Mouse (Mus musculus) cerebellum, adult 11-12 months (tissue): ENCODE results near the gene Acvr1b.

ENCODE experiments used
- DNase-seq: peaks from one replicate; pipeline ENCODE4 v3.0.0; 2022

Acvr1b gene

GRCm38 (mm10) chr15:101198850-101199249 is 25.0 kb downstream of the Acvr1b start:
- DNase-seq, result no peak

GRCm38 (mm10) chr15:101200777-101201295 is 27.0 kb downstream of the Acvr1b start:
- DNase-seq, result peak; percentile 54

- peak; percentile 76 for DNase-seq
These were observed 27.5 kb downstream of the Acvr1b start for GRCm38 (mm10) chr15:101201414-101201813.

DNA sequence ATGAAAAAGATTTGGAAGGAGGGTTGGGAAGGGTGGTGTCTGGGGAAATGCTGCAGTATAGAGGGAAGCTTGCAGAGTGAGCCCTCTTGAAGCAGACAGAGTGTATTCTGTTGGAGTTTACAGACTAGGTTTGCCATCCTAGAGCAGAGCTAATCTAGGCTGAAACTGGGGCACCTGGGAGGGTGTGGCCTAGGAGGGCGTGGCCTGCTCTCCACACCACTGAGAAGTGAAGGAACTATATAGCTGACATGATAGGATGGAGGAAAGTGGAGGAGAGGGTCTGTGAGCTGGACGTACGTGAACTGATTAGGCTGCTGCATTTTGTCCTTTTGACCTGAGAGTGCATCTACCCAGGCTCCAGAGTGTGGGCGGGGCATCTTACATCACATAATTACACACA is 29.8 kb downstream of the Acvr1b start:
- DNase-seq, result no peak

- no peak for DNase-seq
These were observed 30.9 kb downstream of the Acvr1b start for GRCm38 (mm10) chr15:101204781-101205180.

- peak; percentile 54 for DNase-seq
These were observed 36.4 kb downstream of the Acvr1b start for GRCm38 (mm10) chr15:101210228-101210627.

DNA sequence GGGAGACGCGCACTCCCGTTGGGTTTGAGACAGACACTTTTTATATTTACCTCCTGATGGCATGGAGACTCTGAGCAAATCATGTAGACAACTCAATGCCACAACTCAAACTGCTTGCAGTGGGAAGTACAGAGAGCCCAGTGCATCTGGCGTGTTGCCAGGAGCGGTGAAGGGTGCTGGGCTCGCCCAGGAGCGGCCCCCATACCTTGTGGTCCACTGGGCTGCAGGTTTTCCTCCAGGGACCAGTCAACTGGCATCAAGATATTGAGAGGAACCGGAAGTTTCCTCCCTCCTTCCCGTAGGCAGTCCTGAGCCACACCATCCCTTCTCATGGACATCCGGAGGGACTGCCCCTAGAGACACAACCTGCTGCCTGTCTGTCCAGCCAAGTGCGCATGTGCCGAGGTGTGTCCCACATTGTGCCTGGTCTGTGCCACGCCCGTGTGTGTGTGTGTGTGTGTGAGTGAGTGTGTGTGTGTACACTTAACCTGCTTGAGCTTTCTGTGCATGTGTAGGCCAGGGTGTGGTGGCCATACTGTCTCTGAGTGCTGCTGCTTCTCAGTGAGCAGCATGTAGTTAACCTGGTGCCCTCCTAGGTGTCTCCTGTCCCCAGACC is 37.2 kb downstream of the Acvr1b start:
- DNase-seq, result no peak

DNA sequence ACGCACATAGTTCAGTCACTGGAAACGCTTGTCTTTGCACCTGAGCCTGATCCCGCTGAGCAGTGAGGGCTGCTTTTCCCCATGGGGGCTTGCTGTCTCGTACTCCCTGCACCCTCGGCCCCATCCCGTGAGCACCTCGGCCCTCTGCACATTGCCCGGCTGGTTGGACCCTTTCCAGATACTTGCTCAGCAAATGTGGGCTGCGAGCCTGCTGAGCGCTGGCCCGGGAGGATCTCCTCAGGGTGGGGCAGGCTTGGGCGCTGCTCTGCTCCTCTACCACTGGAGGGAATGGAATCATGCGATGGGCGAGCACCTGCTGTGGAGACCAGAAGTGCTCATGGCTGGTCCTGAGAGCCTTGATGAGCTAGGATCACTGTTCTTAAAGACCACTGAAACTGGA is 38.6 kb downstream of the Acvr1b start:
- DNase-seq, result no peak

DNA sequence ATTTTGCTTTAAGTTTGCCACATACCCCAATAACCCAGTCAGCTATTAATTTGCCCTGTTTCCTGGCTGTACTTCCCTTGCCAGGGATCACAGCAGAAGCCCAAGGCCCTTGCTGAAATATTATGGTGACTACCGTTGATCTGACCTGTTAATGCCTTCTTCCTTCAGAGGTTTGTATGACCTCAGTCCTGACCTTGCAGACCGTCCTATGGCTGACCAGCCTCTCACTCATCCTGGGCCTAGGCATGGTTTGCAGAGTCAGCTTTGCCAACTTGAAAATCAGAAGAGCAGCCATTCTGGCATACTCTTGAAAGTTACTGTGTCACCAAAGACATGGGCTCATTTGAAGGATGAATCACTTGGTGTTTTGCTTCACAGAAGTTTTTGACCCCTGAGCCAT is 41.3 kb downstream of the Acvr1b start:
- no peak for DNase-seq

GRCm38 (mm10) chr15:101216036-101216435 is 42.2 kb downstream of the Acvr1b start:
- DNase-seq, result no peak

DNA sequence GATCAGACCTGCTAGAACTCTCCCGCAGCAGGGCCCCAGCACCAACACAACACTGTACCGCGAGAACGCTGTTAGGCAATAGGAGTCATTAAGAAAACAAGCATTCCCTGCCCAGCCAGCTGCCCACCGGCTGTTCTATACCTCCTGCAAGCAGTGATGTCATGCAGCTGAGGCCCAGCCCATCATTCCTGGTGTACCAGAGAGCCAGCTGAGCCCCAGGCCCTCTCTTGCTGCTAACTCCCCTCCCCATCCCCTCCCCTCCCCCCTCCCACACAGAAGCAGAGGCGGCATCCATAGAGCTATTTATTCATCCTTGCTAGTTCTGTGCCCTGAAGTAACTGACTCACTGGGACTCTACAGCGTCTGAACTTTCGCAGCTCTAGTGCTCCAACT is 47.0 kb downstream of the Acvr1b start:
- DNase-seq, result peak; percentile 16

DNA sequence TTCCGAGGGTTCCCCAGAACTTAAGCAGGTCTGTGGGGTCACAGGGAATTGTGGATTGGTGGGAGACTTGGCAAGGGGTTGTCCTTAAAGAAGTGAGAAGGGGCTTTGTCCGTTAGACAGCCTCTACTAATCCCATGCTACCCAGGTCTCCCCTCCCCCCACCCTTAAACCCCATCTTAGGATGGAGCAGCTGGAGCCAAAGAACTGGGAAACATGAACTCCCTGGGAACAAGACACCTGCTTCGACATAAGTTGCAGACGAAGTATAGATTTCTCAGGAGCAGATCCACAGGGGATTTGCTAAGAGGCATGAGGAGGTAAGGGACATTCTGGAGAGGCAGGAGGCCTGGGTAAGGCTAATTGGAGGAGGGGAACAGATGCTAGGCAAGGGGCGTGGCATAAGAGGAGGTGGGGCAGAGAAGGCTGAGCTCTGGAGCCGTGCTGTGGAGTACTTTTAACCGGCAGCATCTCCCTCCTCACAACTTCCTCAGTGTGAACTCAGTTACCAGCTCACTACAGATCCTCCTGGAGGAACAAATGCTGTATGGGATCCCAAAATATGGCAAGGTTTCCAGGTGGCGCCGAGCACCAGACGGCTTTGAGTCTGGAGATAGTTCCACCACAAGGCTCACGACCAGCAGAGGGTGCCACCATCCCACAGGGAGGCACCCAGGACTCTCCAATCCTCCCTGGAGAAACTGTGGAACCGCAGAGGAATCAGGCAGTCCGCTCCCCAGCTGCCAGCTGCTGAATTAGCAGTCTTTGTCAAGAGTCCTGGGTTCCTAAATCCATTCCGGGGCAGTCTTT is 47.6 kb downstream of the Acvr1b start:
- DNase-seq, result peak; percentile 83

DNA sequence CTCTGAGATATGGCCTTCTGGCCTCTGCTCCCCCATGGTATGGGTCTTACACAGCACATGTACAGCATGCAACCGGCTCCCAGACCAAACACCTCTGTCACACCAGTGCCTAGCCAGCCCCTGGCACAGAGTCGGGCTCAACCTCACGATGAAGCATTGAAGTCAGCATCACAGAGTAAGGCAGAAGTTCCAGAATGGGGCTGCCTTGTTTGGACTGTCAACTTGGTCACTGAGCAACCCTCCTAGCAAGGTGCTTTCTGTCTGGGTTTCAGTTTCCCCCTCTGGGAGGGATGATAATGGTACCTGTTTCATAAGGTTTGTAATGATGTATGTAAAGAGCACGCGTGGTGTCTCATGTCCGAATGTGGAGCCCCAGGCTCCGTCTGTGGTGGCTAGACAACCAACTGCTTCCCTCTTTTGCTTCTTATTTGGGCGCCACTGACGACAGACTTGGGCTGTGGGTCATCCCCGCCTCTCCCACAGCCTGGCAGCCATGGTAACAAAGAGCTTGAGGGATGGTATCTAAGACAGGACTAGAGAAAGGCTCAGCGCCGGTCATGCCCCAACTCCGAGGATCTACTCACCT is 49.1 kb downstream of the Acvr1b start:
- DNase-seq, result peak; percentile 45

GRCm38 (mm10) chr15:101223596-101223995 is 49.7 kb downstream of the Acvr1b start:
- no peak for DNase-seq

- DNase-seq, result peak; percentile 85
These were observed 50.4 kb downstream of the Acvr1b start, which contains the start of gene Grasp for GRCm38 (mm10) chr15:101224006-101224906. Gene Grasp, plus strand, starts transcription at chr15:101224188.

GRCm38 (mm10) chr15:101224977-101225376 is 51.1 kb downstream of the Acvr1b start:
- no peak for DNase-seq

DNA sequence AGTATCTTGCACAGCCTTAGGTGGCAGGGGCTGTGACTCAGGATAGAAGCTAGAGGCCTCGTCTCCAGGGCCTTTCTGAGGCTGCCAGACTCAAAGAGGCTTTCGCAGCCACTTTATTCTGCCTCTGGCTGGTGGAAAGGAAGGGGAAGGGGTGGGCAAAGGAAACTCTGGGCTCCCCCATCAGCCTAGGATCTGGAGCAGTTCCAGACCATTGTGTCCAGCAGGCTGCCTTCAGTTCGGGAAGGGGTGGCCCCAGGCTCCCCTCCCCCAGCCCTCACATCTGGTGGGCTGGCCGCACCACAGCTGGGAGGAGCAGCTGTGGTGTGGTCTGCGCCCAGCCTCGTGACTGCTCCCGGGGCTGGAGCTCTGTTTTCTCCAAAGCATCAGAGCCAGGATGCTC is 54.1 kb downstream of the Acvr1b start:
- DNase-seq, result peak; percentile 23

GRCm38 (mm10) chr15:101228866-101229590 is 55.2 kb downstream of the Acvr1b start:
- peak; percentile 6 for DNase-seq

GRCm38 (mm10) chr15:101230503-101230902 is 56.6 kb downstream of the Acvr1b start:
- peak; percentile 8 for DNase-seq

DNA sequence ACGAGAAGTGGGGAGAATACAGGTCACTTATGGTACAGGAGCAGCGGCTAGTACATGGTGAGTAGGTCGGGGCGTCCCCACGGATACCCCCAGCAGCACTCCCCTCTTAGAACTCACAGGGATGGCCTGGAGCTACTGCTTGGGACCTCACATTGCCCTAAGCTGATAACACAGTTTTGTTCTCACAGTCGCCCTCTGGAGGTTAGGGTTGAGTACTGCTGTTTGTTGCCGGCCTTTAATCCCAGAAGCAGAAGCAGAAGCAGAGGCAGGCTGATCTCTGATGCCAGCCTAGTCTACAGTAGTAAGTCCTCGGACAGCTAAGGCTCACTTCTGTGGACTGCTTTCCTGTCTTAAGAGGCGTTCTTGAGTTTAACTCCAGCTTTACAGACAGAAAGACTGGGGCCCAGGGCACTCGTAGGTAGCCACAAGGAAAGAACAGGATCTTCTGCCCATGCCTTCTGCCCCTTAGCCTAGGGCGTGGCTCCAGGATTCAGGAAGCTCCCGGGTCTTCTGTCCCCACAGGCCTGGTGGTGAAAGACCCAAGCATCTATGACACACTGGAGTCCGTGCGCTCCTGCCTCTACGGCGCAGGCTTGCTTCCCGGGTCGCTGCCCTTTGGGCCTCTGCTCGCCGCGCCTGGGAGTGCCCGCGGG is 57.3 kb downstream of the Acvr1b start:
- peak; percentile 33 for DNase-seq

GRCm38 (mm10) chr15:101231648-101232180 is 57.8 kb downstream of the Acvr1b start:
- peak; percentile 21 for DNase-seq
